In genomic region chr5:138263260-138264206, GRCm38 (mm10) we compare ENCODE assay signal across 8 mouse cellular contexts. TPM values are rescaled to one million over a fixed set of nuclear protein-coding genes. Genes with fewer than 3 reads are reported as not detected.
DNase-seq lines count a peak whose midpoint lies in the region; ATAC-seq and TF ChIP-seq lines count a peak whose summit lies in the region.

Gene BC037034, minus strand, starts transcription at chr5:138264033.

- H3K36me3 ChIP-seq in E14TG2a.4 (ENCODE audit: insufficient read depth, low read length) = peaks cover 56% of the 10 kb centered on the region
- peaks cover 54% of the 10 kb centered on the region for H3K36me3 ChIP-seq in forebrain, embryonic 13.5 days (ENCODE audit: poor library complexity, severe bottlenecking)
- peaks cover 55% of the 10 kb centered on the region for H3K36me3 ChIP-seq in neural tube, embryonic 15.5 days

- TF ChIP-seq CTCF in E14TG2a.4 (conservative IDR thresholded peaks at IDR 0.05; ENCODE audit: low read length) = no peak

- H3K9ac ChIP-seq in forebrain, embryonic 13.5 days = peak within 1 kb of the TSS; percentile 89
- H3K9ac ChIP-seq in neural tube, embryonic 15.5 days (replicated peaks) = peak within 1 kb of the TSS; percentile 97

- H3K27ac ChIP-seq in forebrain, embryonic 13.5 days = peak within 1 kb of the TSS; percentile 65
- peak within 1 kb of the TSS; percentile 84 for H3K27ac ChIP-seq in neural tube, embryonic 15.5 days (replicated peaks)

- H3K4me2 ChIP-seq in forebrain, embryonic 13.5 days = peak within 1 kb of the TSS; percentile 97
- peak within 1 kb of the TSS; percentile 91 for H3K4me2 ChIP-seq in neural tube, embryonic 15.5 days

- intact Hi-C loops in heart, postnatal 10 days (cut with DNase I) = loop anchor here (5.0 kb wide), 1 partner anchor 179 kb away; the partner anchor contains the start of gene Zfp157

- DNase-seq in c-Kit-positive CD71-positive TER-119-positive erythroid progenitor cells, embryonic 14.5 days (ENCODE audit: low spot score) = peak; percentile 89
- DNase-seq in heart, postnatal 10 days = peak; percentile 93 to 95
- DNase-seq in layer of hippocampus, adult 11-12 months (ENCODE audit: low spot score) = peak; percentile 94
- peak; percentile 92 to 94 for DNase-seq in lung, adult 18-20 months
- peak; percentile 90 for DNase-seq in testis, postnatal 14 days (ENCODE audit: low spot score)

- peak within 1 kb of the TSS; percentile 97 for H3K4me3 ChIP-seq in E14TG2a.4 (replicated peaks; ENCODE audit: low read length)
- H3K4me3 ChIP-seq in forebrain, embryonic 13.5 days = peak within 1 kb of the TSS; percentile 71
- peak within 1 kb of the TSS; percentile 91 for H3K4me3 ChIP-seq in neural tube, embryonic 15.5 days (replicated peaks)

- ATAC-seq in forebrain, embryonic 13.5 days = peak; percentile 93
- ATAC-seq in neural tube, embryonic 15.5 days (ENCODE audit: low FRiP score) = peak; percentile 91

- H3K4me1 ChIP-seq in E14TG2a.4 (replicated peaks; ENCODE audit: low read depth, low read length) = peaks cover 49% of the 10 kb centered on the region
- H3K4me1 ChIP-seq in forebrain, embryonic 13.5 days = peaks cover 27% of the 10 kb centered on the region
- H3K4me1 ChIP-seq in neural tube, embryonic 15.5 days = peaks cover 43% of the 10 kb centered on the region

- H3K27me3 ChIP-seq in E14TG2a.4 (ENCODE audit: insufficient read depth, low read length) = no peaks in the 10 kb centered on the region
- H3K27me3 ChIP-seq in forebrain, embryonic 13.5 days = no peaks in the 10 kb centered on the region
- H3K27me3 ChIP-seq in neural tube, embryonic 15.5 days (replicated peaks) = no peaks in the 10 kb centered on the region

- WGBS in forebrain, embryonic 13.5 days = under 1% methylated on average over 53 of the region's 71 CpGs
- under 1% methylated on average over 63 of the region's 71 CpGs for WGBS in neural tube, embryonic 15.5 days

- no peaks in the 10 kb centered on the region for H3K9me3 ChIP-seq in E14TG2a.4 (ENCODE audit: low read length)
- H3K9me3 ChIP-seq in forebrain, embryonic 13.5 days (replicated peaks) = no peaks in the 10 kb centered on the region
- H3K9me3 ChIP-seq in neural tube, embryonic 15.5 days (replicated peaks) = no peaks in the 10 kb centered on the region

RNA-seq across cellular contexts. Expression of gene BC037034, which starts in this region (rescaled TPM):
- 9.1 and 10.0 TPM in 2 replicates for polyA plus RNA-seq in forebrain, embryonic 13.5 days (2015; fragmentation: Nextera tagmentation; extraction: Ambion mirVana)
- total RNA-seq in heart, postnatal 10 days (2021) = 1 to 10 TPM; 5.4 to 6.5 TPM
- 16.9 and 19.2 TPM in 2 replicates for polyA plus RNA-seq in neural tube, embryonic 15.5 days (2015; fragmentation: Nextera tagmentation; extraction: Ambion mirVana)

Comparison
In these comparisons a context has a peak if more than half of its experiments do, and no peak if none do; other contexts are left out.
1. Peak in every context shown above with its lines: DNase-seq, ATAC-seq, H3K4me3 ChIP-seq and H3K27ac ChIP-seq.